Mouse (Mus musculus) E14TG2a.4 (cell line): ENCODE measurements at regions not wholly inside any gene's neighbourhood (a gene's known extent, or its start where the extent isn't known, plus 50 kb on each side); places are given as distances from the start of the nearest gene placed in this dataset.

Source experiments
- CTCF ChIP-seq: conservative IDR thresholded peaks from 2 replicates; pipeline ENCODE4 v1.5.1; 2014; ENCODE audit warnings: low read length
- NANOG ChIP-seq: IDR thresholded peaks from 2 replicates; pipeline ENCODE4 v1.6.1; 2014; ENCODE audit warnings: borderline replicate concordance, low read length, mixed read lengths
- POU5F1 ChIP-seq: IDR thresholded peaks from 2 replicates; pipeline ENCODE4 v1.6.1; 2014; ENCODE audit warnings: low read length, borderline replicate concordance

- TF ChIP-seq CTCF, result no peak
- TF ChIP-seq NANOG, result no peak
- no peak for TF ChIP-seq POU5F1
These were observed 322.6 kb downstream of the Trim52 start for GRCm38 (mm10) chr14:106428594-106428993.
